Mouse (Mus musculus) adrenal gland, postnatal 36 days (tissue): ENCODE data around the gene Rbm8a. TPM values are rescaled to one million over a fixed set of nuclear protein-coding genes. Genes with fewer than 3 reads are reported as not detected.

Source experiments
- DNase-seq, 2 experiments: peaks; one replicate each; pipeline ENCODE4 v3.0.0; 2021; ENCODE audit warnings: mixed read lengths in 1 of 2
- long read RNA-seq, 2 experiments: library from polyadenylated mRNA; stranded (forward); transcript quantifications; one replicate each; pipeline ENCODE4 v2.0.0; 2021; ENCODE audit warnings: borderline sequencing depth in 2 of 2
- total RNA-seq, 2 experiments: library from RNA; stranded (reverse); gene quantifications; 2 replicates each; pipeline ENCODE4 v1.2.3; 2021

The Rbm8a gene
- 10 to 100 TPM; 68.3 to 73.5 TPM for total RNA-seq
- long read RNA-seq, experiment 1, transcript Rbm8a-201 (6 exons, 2,608 nt): major isoform, 45 of 115 reads
- long read RNA-seq, experiment 1, transcript Rbm8a-202 (6 exons, 2,604 nt): minor isoform, 42 of 115 reads
- long read RNA-seq, experiment 1, partial matches to known transcripts: 10 of 115 reads
- long read RNA-seq, experiment 1, other reads (novel, unspliced or antisense): 13 of 115 reads
- long read RNA-seq, experiment 2, transcript Rbm8a-202 (6 exons, 2,604 nt): major isoform, 22 of 40 reads
- long read RNA-seq, experiment 2, transcript Rbm8a-201 (6 exons, 2,608 nt): minor isoform, 12 of 40 reads
- long read RNA-seq, experiment 2, partial matches to known transcripts: 2 of 40 reads
- long read RNA-seq, experiment 2, other reads (novel, unspliced or antisense): 3 of 40 reads

DNA sequence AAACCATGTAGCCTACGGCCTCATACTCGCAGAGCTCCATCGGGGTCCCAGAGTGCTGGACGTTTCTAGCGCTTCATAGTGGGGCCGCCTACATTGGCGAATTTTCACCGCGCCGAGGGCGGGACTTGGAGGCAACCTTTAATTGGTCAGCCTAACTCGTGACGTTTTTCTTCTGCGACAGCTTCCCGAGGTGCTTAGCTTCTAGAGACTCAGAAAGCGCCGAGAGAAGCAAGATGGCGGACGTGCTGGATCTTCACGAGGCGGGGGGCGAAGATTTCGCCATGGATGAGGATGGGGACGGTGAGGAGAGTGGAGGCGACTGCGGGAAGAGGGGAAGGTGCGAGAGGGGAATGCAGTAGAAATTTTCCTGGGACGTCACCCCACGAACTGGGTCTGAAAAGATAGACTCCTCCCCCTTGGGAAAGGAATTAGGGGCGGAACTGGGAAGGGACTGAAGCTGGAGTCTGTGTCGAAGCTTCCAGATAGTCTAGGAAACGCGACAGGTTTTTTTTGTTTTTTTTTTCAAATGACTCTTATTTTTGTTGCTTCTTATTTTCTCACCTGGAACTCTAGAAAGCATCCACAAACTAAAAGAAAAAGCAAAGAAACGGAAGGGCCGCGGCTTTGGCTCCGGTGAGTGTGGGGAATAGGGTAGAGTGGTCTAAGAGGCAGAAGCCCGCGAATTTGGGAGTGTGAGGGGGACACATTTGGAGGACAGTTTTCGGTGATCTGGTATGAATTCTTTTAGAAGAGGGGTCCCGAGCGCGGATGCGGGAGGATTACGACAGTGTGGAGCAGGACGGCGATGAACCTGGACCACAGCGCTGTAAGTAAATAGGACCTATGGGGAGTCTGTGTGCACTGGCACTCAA is at the start of gene Rbm8a:
Rbm8a (plus strand) TSS at position 205 of the 872 bp plus-strand sequence.
- peak; percentile 95 to 96 for DNase-seq

DNA sequence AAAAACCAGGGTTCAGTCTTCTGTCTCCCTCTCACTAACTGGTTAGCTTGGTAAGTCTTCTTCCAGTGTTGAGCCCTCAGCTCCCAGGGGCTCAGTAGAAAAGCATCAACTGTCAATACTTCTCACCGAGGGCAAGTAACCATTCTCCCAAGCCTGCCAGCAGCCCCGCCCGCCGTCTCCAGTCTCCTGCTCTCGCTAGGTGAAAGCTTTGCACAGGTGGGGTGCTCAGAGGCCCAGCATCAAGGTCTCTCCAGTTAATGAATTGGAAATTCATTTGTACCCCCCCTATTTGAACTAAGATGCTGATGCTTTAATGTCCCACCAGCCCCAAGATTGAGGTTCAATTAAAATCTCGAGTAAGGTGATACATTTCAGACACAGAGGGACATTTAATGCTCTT is 48.6 kb upstream of the Rbm8a start:
- no peak for DNase-seq

GRCm38 (mm10) chr3:96581771-96582515 is 47.8 kb upstream of the Rbm8a start:
- no peak for DNase-seq

- DNase-seq: no peak
These were observed 46.3 kb upstream of the Rbm8a start for GRCm38 (mm10) chr3:96583386-96583785.

DNA sequence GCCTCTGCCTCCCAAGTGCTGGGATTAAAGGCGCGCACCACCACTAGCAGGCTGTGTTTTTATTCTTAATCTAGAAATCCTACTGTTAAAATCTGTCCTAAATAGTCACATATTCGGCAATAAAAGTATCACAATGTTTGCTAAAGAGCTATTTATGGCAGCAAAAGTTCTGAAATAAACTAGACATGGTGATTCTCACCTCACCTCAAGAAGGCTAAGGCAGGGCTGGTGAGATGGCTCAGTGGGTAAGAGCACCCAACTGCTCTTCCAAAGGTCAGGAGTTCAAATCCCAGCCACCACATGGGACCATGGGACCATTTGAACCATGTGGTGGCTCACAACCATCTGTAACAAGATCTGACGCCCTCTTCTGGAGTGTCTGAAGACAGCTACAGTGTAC is 39.1 kb upstream of the Rbm8a start:
- DNase-seq: no peak

DNA sequence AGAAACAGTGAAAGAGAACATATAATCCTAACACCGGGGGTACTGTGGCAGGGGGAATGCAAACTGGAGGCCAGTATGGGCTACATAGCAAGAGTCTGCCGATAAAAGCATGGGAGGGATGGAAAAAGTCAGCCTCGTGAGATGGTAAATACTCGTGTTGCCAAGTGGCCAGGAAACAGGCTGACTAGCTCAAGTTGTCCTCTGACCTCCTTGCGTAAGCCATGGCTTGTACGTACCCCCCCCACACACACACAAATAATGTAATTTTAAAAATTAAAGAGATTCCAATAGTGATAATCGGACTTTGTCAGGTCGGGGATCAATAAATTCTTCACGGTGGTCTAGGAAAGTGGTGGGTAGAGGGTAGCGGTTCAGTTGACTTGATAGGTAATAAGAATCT is 36.4 kb upstream of the Rbm8a start:
- DNase-seq: no peak

DNA sequence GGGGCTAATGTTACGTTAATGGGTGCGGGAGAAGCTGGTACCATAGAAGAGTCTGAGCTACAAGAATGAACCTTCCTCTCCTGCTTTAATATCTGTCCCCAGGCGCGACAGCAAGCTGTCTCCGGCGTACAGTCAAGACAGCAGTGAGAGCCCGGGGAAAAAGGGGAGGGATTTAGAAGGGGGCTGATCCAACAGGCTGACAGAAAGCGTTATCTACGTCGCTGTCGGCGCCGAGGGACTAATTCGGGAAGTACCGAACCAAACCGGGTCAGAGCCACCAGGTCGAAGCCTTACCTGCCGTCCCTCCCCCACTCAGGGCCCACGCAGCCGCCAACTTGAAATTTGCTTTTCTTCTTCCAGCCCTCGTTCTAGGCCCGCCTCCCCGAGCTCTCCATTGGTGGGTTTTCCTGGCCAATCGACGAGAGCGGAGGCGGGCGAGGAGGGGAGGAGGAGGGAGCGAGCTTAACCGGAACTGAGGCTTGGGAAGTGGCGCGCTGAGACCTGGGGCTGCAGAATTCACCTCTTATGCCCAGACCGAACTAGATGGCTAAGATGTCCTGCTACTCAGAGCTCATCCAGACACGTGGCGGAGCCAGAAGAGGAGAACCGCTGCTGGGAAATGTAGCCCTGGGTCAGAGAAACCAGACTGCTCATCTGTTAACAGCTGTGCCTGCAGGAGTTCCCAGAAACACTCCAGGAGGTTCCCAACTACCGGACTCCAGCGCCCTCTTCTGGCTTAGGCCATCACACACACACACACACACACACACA is 35.8 kb upstream of the Rbm8a start, which contains the start of gene Polr3gl:
Polr3gl (minus strand) TSS at position 392 of the 771 bp plus-strand sequence.
- peak; percentile 96 for DNase-seq

DNA sequence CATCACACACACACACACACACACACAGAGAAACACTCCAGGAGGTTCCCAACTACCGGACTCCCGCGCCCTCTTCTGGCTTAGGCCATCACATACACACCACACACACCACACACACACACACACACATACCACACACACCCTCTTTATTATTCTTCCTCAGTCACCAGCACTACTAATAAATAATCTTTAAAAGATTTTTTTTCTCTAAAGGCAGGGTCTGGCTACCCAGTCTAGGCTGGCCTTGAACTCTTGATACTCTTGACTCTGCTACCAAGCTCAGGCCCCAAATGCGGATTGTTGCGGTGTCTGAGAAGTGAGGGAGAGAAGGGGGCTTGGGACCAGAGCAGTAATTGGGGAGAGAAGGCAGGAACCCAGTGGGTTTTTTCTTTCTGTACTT is 34.9 kb upstream of the Rbm8a start:
- no peak for DNase-seq

DNA sequence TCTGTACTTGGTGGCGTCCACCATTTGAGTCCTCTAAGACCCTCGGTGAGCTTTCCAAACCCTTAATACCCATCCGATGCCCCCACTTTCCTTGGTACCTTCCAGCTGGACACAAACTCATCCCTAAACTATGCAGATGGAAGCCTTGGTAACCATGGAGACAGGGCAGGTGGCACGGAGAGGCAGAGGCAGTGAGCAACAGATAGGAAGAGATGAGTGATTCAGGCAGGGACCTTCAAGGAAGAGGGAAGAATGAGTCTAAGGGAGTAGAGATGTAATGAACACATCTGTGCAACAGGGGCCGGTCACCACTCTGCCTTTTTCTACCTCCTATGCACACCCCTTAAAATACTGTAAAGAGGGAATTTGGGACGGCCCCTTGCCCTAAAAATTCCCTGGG is 34.1 kb upstream of the Rbm8a start:
- DNase-seq: no peak

DNA sequence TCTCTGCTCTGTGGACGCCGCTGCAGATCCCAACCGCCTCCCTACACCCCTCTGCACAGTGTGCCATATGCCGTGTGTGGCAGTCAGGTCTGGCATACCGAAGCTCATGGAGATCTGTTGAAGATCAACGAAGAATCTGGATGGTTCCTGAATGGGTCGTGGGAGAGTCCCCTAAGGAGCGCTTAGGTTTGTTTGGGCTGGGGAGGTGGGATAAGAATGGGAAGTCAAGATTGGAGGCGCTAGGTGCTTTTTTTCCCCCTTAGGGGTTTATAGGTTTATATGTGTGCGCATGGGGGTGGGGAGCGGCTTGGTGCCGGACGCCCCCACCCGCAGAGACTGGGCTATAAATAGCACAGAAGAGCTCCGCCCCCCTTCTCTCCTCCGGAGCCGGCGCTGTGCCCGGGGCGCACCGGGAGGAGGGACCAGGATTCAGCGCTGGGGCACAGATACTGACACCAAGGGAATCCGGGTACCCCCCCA is 33.5 kb upstream of the Rbm8a start, which contains the start of gene Ankrd34a:
Ankrd34a (plus strand) TSS at position 409 of the 480 bp plus-strand sequence.
- DNase-seq: peak; percentile 68 to 80

- DNase-seq: no peak
These were observed 32.9 kb upstream of the Rbm8a start for GRCm38 (mm10) chr3:96596855-96597254.

DNA sequence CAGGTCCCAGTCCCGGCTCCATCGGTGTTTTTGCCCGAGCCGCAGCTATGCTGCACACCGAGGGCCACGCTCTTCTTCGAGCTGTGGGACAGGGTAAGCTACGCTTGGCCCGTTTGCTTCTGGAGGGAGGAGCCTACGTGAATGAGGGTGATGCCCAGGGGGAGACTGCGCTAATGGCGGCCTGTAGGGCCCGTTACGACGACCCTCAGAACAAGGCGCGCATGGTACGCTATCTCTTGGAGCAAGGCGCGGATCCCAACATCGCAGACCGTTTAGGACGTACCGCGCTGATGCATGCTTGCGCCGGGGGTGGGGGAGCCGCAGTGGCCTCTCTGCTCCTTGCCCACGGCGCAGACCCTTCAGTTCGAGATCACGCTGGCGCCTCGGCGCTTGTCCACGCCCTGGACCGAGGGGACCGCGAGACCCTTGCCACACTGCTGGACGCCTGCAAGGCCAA is 32.3 kb upstream of the Rbm8a start:
- peak; percentile 40 to 57 for DNase-seq

- DNase-seq: peak; percentile 83 to 89
These were observed 31.3 kb upstream of the Rbm8a start for GRCm38 (mm10) chr3:96598156-96599068.

GRCm38 (mm10) chr3:96599069-96599393 is 30.7 kb upstream of the Rbm8a start:
- no peak for DNase-seq

GRCm38 (mm10) chr3:96599411-96599810 is 30.3 kb upstream of the Rbm8a start:
- DNase-seq: no peak

- DNase-seq: peak; percentile 95 to 96
These were observed 29.0 kb upstream of the Rbm8a start, which contains the start of gene Lix1l for GRCm38 (mm10) chr3:96600639-96601250. Gene Lix1l, plus strand, starts transcription at chr3:96601149.

DNA sequence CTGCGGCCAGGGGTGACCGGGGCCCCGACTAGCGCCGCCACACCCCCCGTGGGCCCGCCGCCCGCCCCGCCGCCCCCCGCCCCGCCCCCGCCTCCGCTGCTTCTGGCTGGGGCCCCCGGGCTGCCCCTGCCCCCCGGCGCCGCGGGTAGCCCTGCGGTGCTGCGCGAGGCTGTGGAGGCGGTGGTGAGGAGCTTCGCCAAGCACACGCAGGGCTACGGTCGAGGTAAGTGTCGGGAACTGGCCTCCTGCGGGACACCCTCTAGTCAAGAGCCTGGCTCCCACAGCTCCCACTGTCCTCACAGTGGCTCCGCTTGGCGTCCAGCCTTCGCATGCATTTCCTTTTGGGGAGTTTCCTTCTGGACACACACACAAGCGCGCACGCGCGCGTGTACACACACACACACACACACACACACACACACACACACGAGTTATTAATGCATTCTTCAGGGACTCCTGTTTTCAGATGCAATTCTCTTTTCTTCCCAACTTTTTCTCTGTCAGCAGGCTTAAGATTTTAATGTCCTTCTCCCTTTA is 28.4 kb upstream of the Rbm8a start:
- peak; percentile 82 to 84 for DNase-seq

GRCm38 (mm10) chr3:96601941-96602703 is 27.6 kb upstream of the Rbm8a start:
- peak; percentile 65 to 70 for DNase-seq

- DNase-seq: no peak
These were observed 27.0 kb upstream of the Rbm8a start for GRCm38 (mm10) chr3:96602704-96603084.
